In the genomic region with DNA sequence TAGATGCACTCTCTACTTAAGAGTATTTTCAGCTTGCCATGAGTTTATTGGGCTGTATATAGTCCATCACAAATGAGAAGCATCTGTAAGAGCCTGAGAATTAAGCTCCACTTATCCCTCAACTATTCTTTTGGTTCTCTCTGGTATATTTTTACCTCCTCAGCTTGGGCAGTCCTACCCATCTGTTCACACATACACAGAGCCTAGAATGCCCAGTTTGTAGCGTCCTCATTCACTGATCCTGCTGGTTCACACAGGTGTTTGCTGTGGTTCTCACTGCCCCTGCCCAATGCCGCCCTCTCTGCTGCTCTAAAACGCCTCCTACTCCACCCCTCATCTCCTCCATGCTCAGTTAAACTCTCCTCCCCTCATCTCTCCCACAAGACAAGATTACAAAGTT, we compare ENCODE assay signal across 28 mouse cellular contexts.
"Had no signal": no experiment of that assay in that cellular context is flagged by ENCODE, and none has a peak within 500 bp of the region (broad histone marks: within the 10 kb centered on the region; RNA-seq: fewer than 3 reads in every experiment).

No protein-coding gene starts in this region.

- DNase-seq: cerebellum, adult 8-10 months; cerebellum, adult 9-10 months; cerebellum, adult 9-11 months; cerebellum, postnatal 10 days; cerebellum, postnatal 14 days; cerebellum, postnatal 25 days; cerebellum, postnatal 36 days; embryo, embryonic 11 days; forebrain, postnatal 0 days; gastrocnemius, adult 2 months; gastrocnemius, postnatal 10 days; gastrocnemius, postnatal 14 days; gastrocnemius, postnatal 25 days; gastrocnemius, postnatal 36 days; heart, adult 18-20 months; heart, adult 2 months had no signal

- H3K27ac ChIP-seq: embryonic facial prominence, embryonic 10.5 days; embryonic facial prominence, embryonic 12.5 days; embryonic facial prominence, embryonic 13.5 days; embryonic facial prominence, embryonic 15.5 days; forebrain, embryonic 10.5 days; forebrain, embryonic 12.5 days; forebrain, embryonic 13.5 days; forebrain, embryonic 15.5 days; gastrocnemius, adult 2 months; heart, adult 2 months; heart, embryonic 10.5 days had no signal

- H3K4me1 ChIP-seq: embryonic facial prominence, embryonic 12.5 days; embryonic facial prominence, embryonic 15.5 days; forebrain, embryonic 13.5 days; forebrain, embryonic 15.5 days; heart, embryonic 10.5 days had no signal

- H3K27me3 ChIP-seq: embryonic facial prominence, embryonic 12.5 days; embryonic facial prominence, embryonic 13.5 days; embryonic facial prominence, embryonic 15.5 days; forebrain, embryonic 12.5 days; forebrain, embryonic 13.5 days; forebrain, embryonic 15.5 days had no signal

- H3K9ac ChIP-seq: embryonic facial prominence, embryonic 12.5 days; embryonic facial prominence, embryonic 13.5 days; embryonic facial prominence, embryonic 15.5 days; forebrain, embryonic 12.5 days; forebrain, embryonic 13.5 days; forebrain, embryonic 15.5 days; forebrain, postnatal 0 days had no signal

- H3K36me3 ChIP-seq: embryonic facial prominence, embryonic 10.5 days; embryonic facial prominence, embryonic 12.5 days; embryonic facial prominence, embryonic 13.5 days; embryonic facial prominence, embryonic 15.5 days; forebrain, embryonic 10.5 days; forebrain, embryonic 12.5 days; forebrain, embryonic 15.5 days; heart, embryonic 10.5 days had no signal

- H3K4me2 ChIP-seq: embryonic facial prominence, embryonic 12.5 days; embryonic facial prominence, embryonic 13.5 days; embryonic facial prominence, embryonic 15.5 days; forebrain, embryonic 12.5 days; forebrain, embryonic 13.5 days; forebrain, embryonic 15.5 days had no signal

- H3K9me3 ChIP-seq: embryonic facial prominence, embryonic 10.5 days; embryonic facial prominence, embryonic 12.5 days; embryonic facial prominence, embryonic 13.5 days; embryonic facial prominence, embryonic 15.5 days; forebrain, embryonic 10.5 days; forebrain, embryonic 12.5 days; forebrain, embryonic 13.5 days; forebrain, embryonic 15.5 days; heart, embryonic 10.5 days had no signal

- ATAC-seq: forebrain, embryonic 13.5 days; forebrain, embryonic 14.5 days; forebrain, embryonic 15.5 days; forebrain, embryonic 16.5 days; forebrain, postnatal 0 days had no signal

- H3K4me3 ChIP-seq: embryonic facial prominence, embryonic 10.5 days; embryonic facial prominence, embryonic 12.5 days; embryonic facial prominence, embryonic 13.5 days; embryonic facial prominence, embryonic 15.5 days; erythroblast, embryonic 14.5 days; forebrain, embryonic 10.5 days; forebrain, embryonic 12.5 days; forebrain, embryonic 13.5 days; forebrain, embryonic 15.5 days; gastrocnemius, adult 2 months; heart, adult 2 months; heart, embryonic 10.5 days had no signal
